Mouse (Mus musculus): Measurements from ENCODE around the gene E330009J07Rik.
A peak's percentile ranks its signal among the peaks of the same experiment; 100 is the strongest.

Gene E330009J07Rik

GRCm38 (mm10) chr6:40436047-40436483, at the start of gene E330009J07Rik:
Gene E330009J07Rik (minus strand): TSS chr6:40436135.
- DNase-seq (ENCODE audit: low read depth): peak; percentile 56

GRCm38 (mm10) chr6:40482318-40482717, 46.4 kb upstream of the E330009J07Rik start:
- DNase-seq (ENCODE audit: low read depth): no peak

- DNase-seq (ENCODE audit: low read depth): peak; percentile 77
Observed at GRCm38 (mm10) chr6:40479705-40480104, 43.8 kb upstream of the E330009J07Rik start.

GRCm38 (mm10) chr6:40476132-40476531, 40.2 kb upstream of the E330009J07Rik start:
- no peak for DNase-seq (ENCODE audit: low read depth)

- no peak for DNase-seq (ENCODE audit: low read depth)
Observed at GRCm38 (mm10) chr6:40471720-40472010, 35.7 kb upstream of the E330009J07Rik start.

- DNase-seq (ENCODE audit: low read depth): peak; percentile 98
Observed at GRCm38 (mm10) chr6:40470916-40471719, 35.2 kb upstream of the E330009J07Rik start, which contains the start of gene Ssbp1. Gene Ssbp1 (plus strand): TSS chr6:40471352.

- peak; percentile 32 for DNase-seq (ENCODE audit: low read depth)
Observed at GRCm38 (mm10) chr6:40465710-40466109, 29.8 kb upstream of the E330009J07Rik start.

- peak; percentile 67 for DNase-seq (ENCODE audit: low read depth)
Observed at GRCm38 (mm10) chr6:40454436-40455041, 18.6 kb upstream of the E330009J07Rik start.

GRCm38 (mm10) chr6:40448626-40449025, 12.7 kb upstream of the E330009J07Rik start:
- no peak for DNase-seq (ENCODE audit: low read depth)

- DNase-seq (ENCODE audit: low read depth): no peak
Observed at GRCm38 (mm10) chr6:40443281-40443928, 7.5 kb upstream of the E330009J07Rik start.

GRCm38 (mm10) chr6:40441755-40442154, 5.8 kb upstream of the E330009J07Rik start:
- no peak for DNase-seq (ENCODE audit: low read depth)

- no peak for DNase-seq (ENCODE audit: low read depth)
Observed at GRCm38 (mm10) chr6:40441276-40441675, 5.3 kb upstream of the E330009J07Rik start.

GRCm38 (mm10) chr6:40439731-40440130, 3.8 kb upstream of the E330009J07Rik start:
- no peak for DNase-seq (ENCODE audit: low read depth)

- DNase-seq (ENCODE audit: low read depth): no peak
Observed at GRCm38 (mm10) chr6:40438936-40439335, 3.0 kb upstream of the E330009J07Rik start, which contains the start of gene Wee2. Gene Wee2 (plus strand): TSS chr6:40439088.

- no peak for DNase-seq (ENCODE audit: low read depth)
Observed at GRCm38 (mm10) chr6:40435151-40436046, 536 bp downstream of the E330009J07Rik start.

- no peak for DNase-seq (ENCODE audit: low read depth)
Observed at GRCm38 (mm10) chr6:40434697-40435096, 1.2 kb downstream of the E330009J07Rik start.

GRCm38 (mm10) chr6:40432346-40433275, 3.3 kb downstream of the E330009J07Rik start:
- DNase-seq (ENCODE audit: low read depth): no peak

GRCm38 (mm10) chr6:40431812-40432211, 4.1 kb downstream of the E330009J07Rik start:
- no peak for DNase-seq (ENCODE audit: low read depth)

- no peak for DNase-seq (ENCODE audit: low read depth)
Observed at GRCm38 (mm10) chr6:40431356-40431755, 4.6 kb downstream of the E330009J07Rik start.

GRCm38 (mm10) chr6:40430878-40431277, 5.1 kb downstream of the E330009J07Rik start:
- DNase-seq (ENCODE audit: low read depth): no peak

GRCm38 (mm10) chr6:40430251-40430650, 5.7 kb downstream of the E330009J07Rik start:
- peak; percentile 57 for DNase-seq (ENCODE audit: low read depth)
